Mouse (Mus musculus) monocyte, adult 5-6 weeks (primary cell): ENCODE results near the gene Fbll1. TPM values are rescaled to one million over a fixed set of nuclear protein-coding genes. Genes with fewer than 3 reads are reported as not detected.

Source experiments
- ATAC-seq: fragments of 153-309, 156-312 bp; replicated peaks from 2 replicates; pipeline ENCODE4 v1.8.0; 2017; ENCODE audit warnings: mild to moderate bottlenecking; ENCODE audit not compliant: low TSS enrichment, insufficient number of reproducible peaks, severe bottlenecking, poor library complexity, low FRiP score
- total RNA-seq: library from RNA; stranded (forward); fragments of 200-1000, 200-491, 200-594 nt; gene quantifications from 3 replicates; pipeline ENCODE4 v1.2.3, GENCODE M21; 2017

Fbll1 gene
- total RNA-seq, 1 experiment from 2014 or later = not detected

DNA sequence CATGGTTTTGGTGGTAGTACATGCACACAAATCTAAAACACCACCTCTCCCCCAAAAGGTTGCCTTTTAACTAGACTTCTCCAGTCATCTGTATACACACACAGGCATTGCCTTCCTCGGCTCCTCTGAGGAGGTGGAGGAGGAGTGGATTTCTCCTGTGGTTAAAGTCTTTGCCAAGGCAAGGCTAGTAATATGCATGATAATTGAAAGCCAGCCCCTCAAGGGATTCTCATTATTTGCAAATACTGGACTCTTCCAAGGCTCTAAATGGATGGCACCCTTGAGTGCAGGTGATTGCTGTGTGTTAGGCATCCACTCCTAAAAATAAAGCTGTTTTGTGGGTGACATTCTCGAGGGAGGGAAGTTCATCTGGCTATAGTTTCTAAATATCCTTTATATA is 10.2 kb downstream of the Fbll1 start:
- ATAC-seq = no peak

DNA sequence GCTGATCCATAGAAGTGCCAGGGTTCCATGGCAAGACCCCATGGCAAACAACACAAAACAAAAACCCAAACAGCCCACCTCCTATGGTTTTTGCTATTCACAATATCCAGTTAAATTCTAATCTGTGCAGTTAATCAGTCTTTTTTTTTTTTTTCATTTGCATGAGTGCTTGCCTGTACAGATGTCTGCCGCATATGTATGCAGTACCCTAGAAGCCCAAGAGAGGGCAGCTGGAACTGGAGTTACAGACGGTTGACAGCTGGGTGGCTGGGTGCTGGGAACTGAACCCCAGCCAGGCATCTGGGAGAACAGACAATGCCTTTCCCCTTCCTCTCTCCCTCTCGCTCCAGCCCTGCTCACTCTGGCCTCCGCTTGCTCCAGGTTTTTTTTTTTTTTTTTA is 14.1 kb downstream of the Fbll1 start:
- ATAC-seq = no peak

GRCm38 (mm10) chr11:35784002-35784401 is 14.7 kb downstream of the Fbll1 start:
- ATAC-seq = no peak

DNA sequence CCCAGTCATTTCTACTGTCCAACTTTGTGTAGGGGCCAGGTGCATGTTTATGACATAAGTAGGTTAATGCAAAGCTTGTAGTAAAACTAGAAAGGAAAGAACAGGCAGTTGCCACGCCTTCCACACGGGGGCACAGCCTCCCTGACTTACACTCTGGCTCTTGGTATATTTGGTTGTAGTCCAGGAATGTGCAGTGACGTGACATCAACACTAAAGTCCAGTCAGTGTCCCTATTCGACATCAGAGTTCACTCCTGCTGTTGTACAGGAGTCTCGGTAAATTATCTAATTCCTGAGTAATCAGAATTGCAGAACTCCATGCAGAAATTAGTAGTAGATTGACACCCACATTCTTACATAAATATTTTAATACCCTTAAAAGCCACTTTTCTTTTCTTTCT is 15.6 kb downstream of the Fbll1 start:
- ATAC-seq = no peak

- ATAC-seq = no peak
Measured at GRCm38 (mm10) chr11:35782444-35782843, 16.2 kb downstream of the Fbll1 start.

DNA sequence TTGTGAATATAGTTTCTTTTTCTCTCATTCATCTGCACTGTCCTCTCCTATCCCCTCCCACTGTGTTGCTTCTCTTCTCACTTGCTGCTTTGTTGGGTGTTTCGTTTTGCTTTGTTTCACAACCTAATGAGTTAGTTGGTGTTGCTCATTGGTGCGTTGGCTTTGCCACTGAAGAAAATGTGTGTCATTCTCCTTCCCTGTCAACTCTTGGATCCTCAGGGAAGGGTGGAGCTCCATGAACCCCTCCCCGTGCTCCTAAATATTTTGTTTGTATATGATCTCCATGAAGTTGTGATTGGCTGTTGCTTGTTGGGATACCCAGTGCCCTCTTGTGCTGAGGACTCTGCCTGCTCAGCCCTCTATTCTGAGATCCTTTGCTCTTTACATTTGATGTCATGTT is 18.3 kb downstream of the Fbll1 start:
- ATAC-seq = no peak

DNA sequence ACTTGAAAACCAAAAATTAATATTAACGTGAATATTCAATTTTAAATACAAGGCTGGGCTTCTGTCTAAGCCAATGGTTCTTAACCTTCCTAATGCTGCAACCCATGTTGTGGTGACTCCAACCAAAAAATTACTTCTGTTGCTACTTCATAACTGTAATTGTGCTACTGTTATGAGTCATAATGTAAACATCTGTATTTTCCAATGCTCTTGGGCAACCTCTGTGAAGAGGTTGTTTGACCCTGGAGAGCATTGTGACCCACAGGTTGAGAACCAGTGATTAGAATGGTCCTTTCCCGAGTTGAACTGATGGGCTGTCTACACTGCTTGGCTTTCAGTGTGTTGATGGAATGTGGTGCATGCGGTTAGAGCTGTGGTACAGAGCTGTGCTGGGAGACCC is 22.2 kb downstream of the Fbll1 start:
- ATAC-seq = no peak

- no peak for ATAC-seq
Measured at GRCm38 (mm10) chr11:35775606-35776005, 23.1 kb downstream of the Fbll1 start.

DNA sequence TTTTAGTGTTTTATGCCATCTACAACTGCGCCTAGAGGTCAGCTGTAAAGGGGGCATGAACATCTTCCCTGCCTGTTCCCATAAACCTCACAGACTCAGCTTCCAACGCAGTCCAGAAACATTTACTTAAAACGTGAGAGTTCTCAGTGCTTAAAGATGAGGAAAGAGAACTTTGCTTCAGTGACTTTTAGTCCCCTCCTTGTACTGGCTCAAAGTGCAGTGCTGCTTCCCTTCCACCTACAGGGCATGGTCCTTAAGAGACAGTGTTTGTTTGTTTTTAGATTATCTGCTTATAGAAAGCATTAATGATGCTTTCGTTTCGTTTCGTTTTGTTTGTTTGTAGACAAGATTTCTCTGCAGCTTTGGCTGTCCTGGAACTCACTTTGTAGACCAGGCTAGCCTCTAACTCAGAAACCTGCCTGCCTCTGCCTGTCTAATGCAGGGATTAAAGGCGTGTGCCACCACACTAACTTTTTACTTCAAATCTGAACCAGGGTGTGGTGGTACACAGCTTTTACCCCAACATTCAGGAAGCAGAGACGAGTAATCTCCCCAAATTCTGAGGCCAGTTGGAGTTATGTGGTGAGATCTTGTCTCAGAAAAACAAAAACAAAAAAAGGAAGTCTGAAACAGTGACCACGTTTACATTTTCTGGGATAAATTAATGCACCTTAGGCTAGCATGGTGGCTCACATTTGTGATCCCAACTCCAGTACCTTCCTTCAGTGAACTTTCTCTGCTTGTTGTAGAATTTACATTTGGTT is 27.8 kb downstream of the Fbll1 start:
- ATAC-seq = no peak

DNA sequence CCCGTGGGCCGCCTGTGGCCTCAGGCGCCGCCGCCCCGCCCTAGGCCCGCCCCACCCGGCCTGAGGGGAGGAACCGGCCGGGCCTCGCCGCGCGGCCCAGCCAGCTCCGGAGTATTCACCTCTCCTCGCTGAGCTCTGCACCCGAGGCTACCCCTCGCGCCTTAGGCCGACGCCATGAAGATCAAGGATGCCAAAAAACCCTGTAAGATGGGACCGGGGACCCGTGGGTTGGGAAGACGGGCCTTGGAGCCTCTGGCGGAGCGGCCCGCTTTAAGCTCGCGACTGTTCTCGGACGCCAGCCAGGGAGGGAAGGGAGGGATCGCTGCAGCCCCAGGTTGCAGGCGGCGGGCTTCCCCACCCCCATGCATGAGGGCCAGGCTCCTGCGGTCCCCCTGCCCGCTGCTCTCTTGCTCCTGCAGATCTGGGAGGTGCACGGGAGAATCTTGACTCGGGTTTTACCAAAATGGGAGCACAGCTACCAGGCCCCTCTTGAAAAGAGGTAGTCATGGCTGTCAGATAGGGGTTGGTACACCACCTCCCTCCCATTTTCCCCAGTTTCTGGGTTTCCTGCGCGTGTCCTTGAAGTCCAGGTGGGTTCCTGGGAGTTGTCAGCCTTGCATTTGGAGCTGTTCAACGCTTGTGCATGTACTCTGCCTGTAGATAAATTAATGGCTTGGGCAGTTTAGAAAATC is 28.8 kb downstream of the Fbll1 start:
- peak; percentile 41; the same call in 1 of the 2 replicates for ATAC-seq

DNA sequence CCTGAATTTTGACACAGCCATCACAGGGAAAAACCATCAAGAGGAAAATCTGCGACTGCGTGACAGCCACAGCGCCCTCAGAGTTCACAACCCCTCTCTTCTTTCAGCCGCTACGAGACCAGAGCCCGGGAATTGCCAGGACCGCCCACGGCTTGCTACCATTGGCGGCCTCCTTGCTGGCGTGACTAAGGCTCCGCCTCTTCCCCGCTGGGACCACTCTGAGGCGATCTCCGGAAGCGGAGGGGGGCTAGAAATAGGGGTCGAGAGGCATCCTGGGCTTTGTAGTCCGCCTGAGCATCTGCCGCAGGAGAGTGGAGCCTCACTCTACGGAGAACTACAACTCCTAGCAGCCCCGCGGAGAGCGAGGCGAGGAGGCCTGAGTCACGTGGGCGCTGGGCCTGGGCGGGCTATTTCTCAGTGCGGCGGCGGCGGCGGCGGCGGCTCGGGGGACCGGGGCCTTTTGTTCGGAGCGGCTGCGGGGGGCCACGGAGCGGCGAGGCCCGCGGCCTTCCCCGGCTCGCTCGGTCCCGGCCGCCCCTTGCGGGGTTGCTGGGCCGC is 29.4 kb downstream of the Fbll1 start, which contains the start of gene Pank3:
Gene Pank3, plus strand, starts transcription at position 297 of the 558 bp plus-strand sequence.
- peak; percentile 100 for ATAC-seq

GRCm38 (mm10) chr11:35766845-35767244 is 31.8 kb downstream of the Fbll1 start:
- no peak for ATAC-seq

DNA sequence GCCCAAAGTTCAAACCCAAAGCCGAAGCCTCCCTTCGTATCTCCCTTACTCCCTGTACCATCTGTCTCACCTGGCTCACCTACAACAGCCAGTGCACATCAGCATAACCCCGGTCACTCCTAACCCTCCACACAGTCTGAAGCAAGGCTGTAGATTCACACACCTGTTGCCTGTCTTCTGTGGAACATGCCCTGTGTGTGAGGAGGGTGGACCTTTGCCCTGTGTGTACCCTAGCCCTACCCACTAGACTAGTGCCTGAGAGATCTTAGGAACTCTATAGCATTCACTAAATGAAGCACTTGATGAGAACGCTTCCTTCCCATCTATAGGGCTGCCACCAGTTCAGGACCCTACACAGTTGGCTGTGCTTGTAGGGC is 38.1 kb downstream of the Fbll1 start:
- ATAC-seq = no peak

DNA sequence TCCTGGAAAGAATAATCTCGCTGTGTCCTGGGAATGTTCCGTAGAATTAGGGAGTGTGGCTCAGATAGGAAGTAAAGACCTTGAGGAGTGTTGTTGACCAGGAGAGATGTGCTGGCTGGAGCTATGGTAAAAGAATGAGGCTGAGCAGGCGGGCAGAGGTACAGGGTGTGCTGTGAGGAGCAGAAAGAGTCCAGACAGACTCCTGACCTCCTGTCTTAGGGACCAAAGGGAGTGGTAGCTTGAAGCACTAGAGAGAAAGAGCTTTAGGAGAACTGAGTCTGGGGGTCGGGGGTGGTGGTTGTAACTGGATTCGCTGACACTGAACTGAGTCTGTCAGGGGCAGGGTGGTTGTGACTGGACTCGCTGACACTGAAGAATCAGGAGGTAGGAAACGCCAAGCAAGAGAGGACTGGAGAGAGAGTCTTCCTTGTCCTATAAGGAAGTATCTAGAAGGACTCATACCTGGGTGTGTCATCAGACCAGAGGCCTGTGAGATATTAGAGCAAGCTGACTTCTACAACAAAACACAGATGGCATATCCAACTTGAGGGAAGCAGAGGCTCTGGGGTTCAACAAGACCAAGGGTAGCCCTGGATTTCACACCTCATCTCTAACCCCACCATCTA is 38.6 kb downstream of the Fbll1 start:
- ATAC-seq = no peak

DNA sequence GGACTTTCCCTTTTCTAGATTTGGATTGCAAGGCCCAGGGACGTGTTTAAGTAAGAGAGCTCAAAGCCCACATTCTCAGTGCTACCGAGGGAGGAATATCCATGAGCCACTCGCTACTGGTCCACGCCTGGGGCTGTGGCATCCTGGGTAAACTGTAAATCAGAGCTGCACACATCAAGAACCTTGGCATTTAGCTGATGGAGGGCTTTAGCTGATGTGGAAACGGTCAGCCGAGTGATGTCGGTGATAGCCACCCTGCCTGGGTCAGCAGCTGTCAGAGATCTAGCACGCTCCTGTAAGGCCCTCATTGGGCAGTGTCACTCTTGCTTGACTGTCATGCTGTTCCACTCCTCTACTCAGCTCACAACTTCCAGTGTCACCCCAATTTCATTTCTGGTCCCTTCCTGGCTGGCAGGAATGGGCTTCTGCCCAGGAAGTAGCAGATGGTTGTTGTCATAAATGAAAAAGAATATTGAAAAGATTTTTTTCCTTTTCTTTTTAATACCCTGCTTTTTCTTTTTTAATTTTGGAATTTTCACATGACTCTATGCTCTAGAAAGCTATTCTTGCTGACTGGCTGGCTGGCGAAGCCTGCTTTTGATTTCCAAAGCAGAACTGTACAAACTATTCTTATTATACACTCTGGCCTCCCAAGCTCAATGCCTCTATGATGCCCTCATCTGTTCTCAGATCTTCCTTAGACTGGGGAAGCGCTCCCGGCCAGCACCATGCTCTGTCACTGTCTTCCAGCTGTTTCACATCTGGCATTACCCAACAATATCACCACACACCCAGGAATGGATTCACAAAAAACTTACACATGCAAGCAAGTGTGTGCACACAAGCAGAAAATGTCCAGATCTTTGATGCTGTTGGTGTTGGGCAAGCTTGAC is 42.0 kb downstream of the Fbll1 start:
- no peak for ATAC-seq

GRCm38 (mm10) chr11:35755546-35755945 is 43.1 kb downstream of the Fbll1 start:
- ATAC-seq = no peak

GRCm38 (mm10) chr11:35754906-35755418 is 43.7 kb downstream of the Fbll1 start:
- no peak for ATAC-seq

DNA sequence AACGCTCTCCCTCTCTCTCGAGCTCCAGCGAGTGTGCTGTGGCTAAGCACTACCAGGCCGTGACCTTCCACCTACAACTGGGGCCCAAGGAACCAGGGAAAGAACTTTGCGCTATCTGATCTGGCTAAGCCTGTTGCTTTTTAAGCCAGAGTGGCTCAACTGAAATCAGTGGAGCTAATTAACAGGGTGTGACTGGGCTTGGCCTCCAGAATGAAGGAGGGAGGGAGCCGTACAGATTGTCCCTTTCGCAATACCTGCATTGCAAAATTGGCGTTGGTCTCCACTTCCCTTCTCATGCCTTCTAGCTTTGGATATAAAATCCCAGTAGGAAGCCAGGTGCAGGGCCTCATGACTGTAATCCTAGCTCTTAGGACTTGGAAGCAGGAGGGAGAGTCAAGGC is 48.1 kb downstream of the Fbll1 start:
- ATAC-seq = peak; percentile 79
